Mouse (Mus musculus) gastrocnemius, postnatal 25 days (tissue): ENCODE measurements at regions not wholly inside any gene's neighbourhood (a gene's known extent, or its start where the extent isn't known, plus 50 kb on each side); places are given as distances from the start of the nearest gene placed in this dataset.
"Not testable (repeated sequence)": the region's sequence is repeated elsewhere in the genome, so short reads cannot be mapped to it uniquely, and the experiment has no call there.

Source experiments
- DNase-seq: peaks from one replicate; pipeline ENCODE4 v3.0.0; 2022

DNA sequence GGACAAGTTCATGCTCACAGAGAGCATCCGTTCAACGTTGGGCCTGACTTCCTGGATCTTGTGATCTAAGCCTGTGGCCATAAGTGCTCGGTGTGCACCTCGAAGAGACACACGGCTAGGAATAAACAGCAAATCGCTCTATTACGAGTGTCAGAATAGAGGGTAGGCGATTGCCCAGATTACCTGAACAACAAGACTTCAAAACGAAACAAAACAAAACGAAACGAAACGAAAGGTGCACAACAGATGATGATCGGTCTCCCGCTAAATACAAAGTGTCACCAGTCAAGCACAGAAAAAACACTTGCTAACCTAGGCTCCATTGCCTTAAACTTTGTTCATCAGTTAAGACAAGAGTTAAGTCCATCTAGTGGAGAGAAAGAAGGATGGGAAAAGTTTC lies 67.4 kb downstream of the Pdia4 start:
- not testable (repeated sequence) for DNase-seq

DNA sequence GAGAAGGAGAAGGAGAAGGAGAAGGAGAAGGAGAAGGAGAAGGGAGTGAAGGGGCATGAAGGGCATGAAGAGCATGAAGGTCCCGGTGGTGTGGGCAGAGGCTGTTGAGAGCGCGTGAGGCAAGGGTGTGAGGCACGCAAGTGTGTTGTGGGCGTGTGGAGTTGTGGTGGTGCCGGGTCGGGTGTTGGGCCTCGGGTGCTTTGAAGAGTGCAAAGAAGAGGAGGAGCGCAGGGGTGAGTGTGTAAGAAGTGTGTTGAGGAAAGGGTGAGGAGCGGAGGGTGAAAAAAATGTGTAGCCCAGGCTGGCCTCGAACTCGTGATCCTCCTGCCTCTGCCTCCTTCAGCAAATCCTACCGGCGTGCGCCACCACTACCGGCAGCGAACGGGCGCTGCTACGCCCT lies 69.4 kb downstream of the Pdia4 start:
- peak; percentile 8 for DNase-seq

DNA sequence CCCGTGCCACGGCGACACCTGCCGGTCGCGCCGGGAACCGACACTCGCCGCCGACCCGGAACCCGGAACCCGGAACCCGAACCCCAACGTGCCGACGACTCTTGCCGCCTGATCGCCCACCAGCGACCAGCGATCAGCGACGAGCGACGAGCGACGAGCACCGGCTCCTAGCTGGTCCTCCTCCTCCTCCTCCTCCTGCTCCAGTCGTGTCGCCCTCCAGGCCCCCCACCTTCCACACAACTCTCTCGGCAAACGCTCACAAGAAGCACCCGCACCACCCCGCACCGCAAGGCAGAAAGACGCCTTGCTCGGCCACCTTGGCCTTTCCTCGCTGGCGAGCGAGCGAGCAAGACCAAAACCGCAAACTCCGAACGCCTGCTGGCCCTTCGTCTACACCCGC lies 73.0 kb downstream of the Pdia4 start:
- DNase-seq = not testable (repeated sequence)

DNA sequence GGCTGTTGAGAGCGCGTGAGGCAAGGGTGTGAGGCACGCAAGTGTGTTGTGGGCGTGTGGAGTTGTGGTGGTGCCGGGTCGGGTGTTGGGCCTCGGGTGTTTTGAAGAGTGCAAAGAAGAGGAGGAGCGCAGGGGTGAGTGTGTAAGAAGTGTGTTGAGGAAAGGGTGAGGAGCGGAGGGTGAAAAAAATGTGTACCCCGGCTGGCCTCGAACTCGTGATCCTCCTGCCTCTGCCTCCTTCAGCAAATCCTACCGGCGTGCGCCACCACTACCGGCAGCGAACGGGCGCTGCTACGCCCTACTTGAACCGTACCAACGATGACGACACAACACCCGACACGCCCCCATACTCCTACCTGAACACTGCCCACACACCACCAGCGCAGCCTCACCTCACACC lies 73.5 kb downstream of the Pdia4 start:
- peak; percentile 52 for DNase-seq

DNA sequence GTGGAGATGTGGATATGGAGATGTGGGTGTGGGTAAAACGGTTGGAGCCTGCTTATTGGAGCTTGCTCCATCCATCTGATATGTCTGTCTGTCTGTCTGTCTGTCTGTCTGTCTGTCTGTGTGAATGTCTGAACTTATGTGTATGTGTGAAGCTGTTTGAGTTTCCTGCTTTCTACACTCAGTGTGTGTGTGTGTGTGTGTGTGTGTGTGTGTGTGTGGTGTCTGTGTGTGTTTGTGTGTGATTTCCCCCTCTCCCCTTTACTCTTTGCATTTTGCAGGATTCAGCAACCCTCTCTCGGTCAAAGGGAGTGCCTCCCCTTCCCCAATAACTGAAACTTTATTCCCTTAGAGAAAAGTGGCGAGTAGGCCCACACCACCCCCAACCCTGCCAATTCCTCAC lies 75.3 kb downstream of the Pdia4 start:
- DNase-seq = not testable (repeated sequence)
